Mouse (Mus musculus): ENCODE results near the gene Samt3.

The Samt3 gene

GRCm38 (mm10) chrX:86043899-86044298 lies at the start of gene Samt3:
TSS of gene Samt3 (plus strand) at chrX:86044199.
- DNase-seq (ENCODE audit: low spot score), result no peak

- no peak for DNase-seq (ENCODE audit: low spot score)
These were observed 27.4 kb upstream of the Samt3 start for GRCm38 (mm10) chrX:86016591-86016990.

GRCm38 (mm10) chrX:86088672-86089071 lies 44.7 kb downstream of the Samt3 start:
- DNase-seq (ENCODE audit: low spot score), result no peak
